Mouse (Mus musculus): ENCODE measurements around the gene Setmar.
A peak's percentile ranks its signal among the peaks of the same experiment; 100 is the strongest.
"Not testable (repeated sequence)": the region's sequence is repeated elsewhere in the genome, so short reads cannot be mapped to it uniquely, and the experiment has no call there.

DNA sequence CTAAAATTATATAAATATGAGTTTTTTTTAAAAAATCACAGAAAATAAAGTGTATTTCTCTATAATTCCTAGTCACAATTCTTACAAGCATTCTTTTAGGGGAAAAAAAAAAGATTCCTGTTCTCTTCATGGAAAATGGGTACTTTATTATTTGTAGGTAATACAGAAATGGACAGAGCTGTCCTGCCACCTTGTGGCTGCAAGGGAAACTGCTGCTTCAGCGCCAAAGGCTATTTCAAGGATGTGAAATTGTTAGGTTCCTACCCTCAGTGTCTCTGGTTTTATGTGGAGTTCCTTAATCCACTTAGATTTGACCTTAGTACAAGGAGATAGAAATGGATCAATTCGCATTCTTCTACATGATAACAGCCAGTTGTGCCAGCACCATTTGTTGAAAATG lies 9.8 kb upstream of the Setmar start:
- peak; percentile 80 for TF ChIP-seq CTCF (IDR thresholded peaks at IDR 0.05; ENCODE audit: low read depth)
- TF ChIP-seq EP300 (IDR thresholded peaks at IDR 0.05; ENCODE audit: low read depth) = not testable (repeated sequence)
